Mouse (Mus musculus) layer of hippocampus, adult 6 months (tissue): ENCODE results near the gene Olfr876. TPM values are rescaled to one million over a fixed set of nuclear protein-coding genes. Genes with fewer than 3 reads are reported as not detected.

Experiments
- long read RNA-seq, 2 experiments: library from polyadenylated mRNA; unstranded; transcript quantifications; one replicate each; pipeline ENCODE4 v2.0.0; 2019 to 2020
- polyA plus RNA-seq: library from polyadenylated mRNA; unstranded; fragments of <200 nt; fragmentation: Nextera tagmentation; gene quantifications from 2 replicates; pipeline ENCODE4 v1.2.3, GENCODE M21; 2021

Olfr876 gene
- polyA plus RNA-seq, result not detected in 2 replicates
- long read RNA-seq, experiment 1, result 0 reads
- long read RNA-seq, experiment 2, result 0 reads

DNA sequence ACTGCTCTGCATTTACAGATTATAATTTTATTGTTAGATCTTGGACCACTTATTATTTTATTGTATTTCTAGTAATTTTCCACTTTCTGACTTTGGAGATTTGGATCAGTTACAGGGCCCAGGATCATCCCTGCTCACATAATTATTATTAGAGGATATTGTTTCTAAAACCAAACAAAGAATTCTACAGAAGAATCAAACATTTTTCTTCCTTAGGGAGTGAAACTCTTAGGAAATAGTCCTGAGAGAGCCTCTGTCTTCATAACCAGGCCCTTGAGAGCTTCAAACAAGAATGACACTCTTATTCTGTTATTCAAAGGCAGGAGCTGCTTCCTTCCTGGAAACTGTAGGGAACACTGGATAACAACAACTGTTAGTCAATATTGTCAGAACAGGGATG, at the start of gene Olfr876:
Gene Olfr876 (plus strand): TSS at position 301 of the 400 bp plus-strand sequence.

DNA sequence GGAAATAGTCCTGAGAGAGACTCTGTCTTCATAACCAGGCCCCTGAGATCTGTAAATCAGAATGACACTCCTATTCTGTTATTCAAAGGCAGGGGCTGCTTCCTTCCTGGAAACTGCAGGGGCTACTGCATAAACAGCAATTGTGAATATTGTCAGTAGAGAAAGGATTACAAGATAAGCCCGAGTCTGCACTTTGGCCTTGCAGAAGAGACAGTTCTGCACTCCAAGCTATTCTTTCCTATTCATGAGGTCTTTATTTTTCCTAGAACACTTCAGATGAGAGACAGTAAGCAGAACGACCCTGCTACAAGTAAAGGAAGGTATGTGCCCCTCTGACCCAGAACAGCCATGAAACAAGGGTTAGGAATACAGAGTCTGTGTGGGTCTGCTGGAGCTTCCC, 31.1 kb upstream of the Olfr876 start, which contains the start of gene Olfr875:
Gene Olfr875 (plus strand): TSS at position 99 of the 400 bp plus-strand sequence.

DNA sequence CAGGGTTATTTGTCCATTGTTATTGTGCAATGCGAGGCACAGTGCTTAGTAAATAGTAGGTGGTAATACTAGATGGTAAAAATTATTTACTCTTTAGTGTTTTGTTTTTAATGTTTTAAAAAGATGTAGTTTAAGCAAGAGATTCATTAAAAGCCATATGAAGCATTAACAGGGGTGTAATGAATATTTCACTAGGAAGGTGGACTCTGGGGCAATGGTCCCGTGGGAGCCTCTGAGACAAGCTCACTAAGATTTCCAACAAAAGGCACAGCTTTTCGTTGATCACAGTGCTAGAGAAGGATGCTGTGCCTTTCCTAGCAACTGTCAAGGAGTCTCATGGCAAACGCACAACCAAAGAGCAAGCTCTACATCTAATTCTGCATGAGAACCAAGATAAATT, 51.1 kb downstream of the Olfr876 start, which contains the start of gene Olfr877:
Gene Olfr877 (plus strand): TSS at position 301 of the 400 bp plus-strand sequence.

Other genes starting within 250 kb of the Olfr876 start
- gene Siae, start 247.3 kb upstream of the Olfr876 start, polyA plus RNA-seq, result 13.2 and 14.7 TPM in 2 replicates
- 8.1 and 9.8 TPM in 2 replicates for gene Spa17, start 189.3 kb upstream of the Olfr876 start, polyA plus RNA-seq
- gene Tbrg1, start 145.7 kb upstream of the Olfr876 start, polyA plus RNA-seq, result 69.4 and 73.3 TPM in 2 replicates
- not detected in 2 replicates for gene Panx3, start 133.8 kb upstream of the Olfr876 start, polyA plus RNA-seq
- not detected in 2 replicates for gene Olfr160, start 86.8 kb upstream of the Olfr876 start, polyA plus RNA-seq
- gene Olfr874, start 57.9 kb upstream of the Olfr876 start, polyA plus RNA-seq, result not detected in 2 replicates
- not detected in 2 replicates for gene Olfr875, start 31.2 kb upstream of the Olfr876 start, polyA plus RNA-seq
- gene Olfr877, start 51.2 kb downstream of the Olfr876 start, polyA plus RNA-seq, result not detected in 2 replicates
- gene Olfr145, start 93.7 kb downstream of the Olfr876 start, polyA plus RNA-seq, result not detected in 2 replicates
- not detected in 2 replicates for gene Olfr878, start 114.8 kb downstream of the Olfr876 start, polyA plus RNA-seq
- not detected in 2 replicates for gene Olfr881, start 188.8 kb downstream of the Olfr876 start, polyA plus RNA-seq
- gene Olfr883, start 222.8 kb downstream of the Olfr876 start, polyA plus RNA-seq, result not detected in 2 replicates
- not detected in 2 replicates for gene Olfr884, start 243.5 kb downstream of the Olfr876 start, polyA plus RNA-seq